Mouse (Mus musculus) T-cell, adult 66 days (primary cell): ENCODE results near the gene Olfr1272. TPM values are rescaled to one million over a fixed set of nuclear protein-coding genes. Genes with fewer than 3 reads are reported as not detected.

Source experiments
- total RNA-seq, 2 experiments: library from RNA; stranded (reverse); gene quantifications; 3 replicates in 1 of 2; 4 replicates in 1 of 2; pipeline ENCODE4 v1.2.4; 2023

Gene Olfr1272
- total RNA-seq, result not detected

GRCm38 (mm10) chr2:90292741-90293140, at the start of gene Olfr1272:
TSS of gene Olfr1272 (minus strand) at chr2:90292841.

GRCm38 (mm10) chr2:90321900-90322299, 29.3 kb upstream of the Olfr1272 start, which contains the start of gene Gm13769:
TSS of gene Gm13769 (plus strand) at chr2:90322200.

GRCm38 (mm10) chr2:90270932-90271331, 21.7 kb downstream of the Olfr1272 start, which contains the start of gene Olfr1271:
TSS of gene Olfr1271 (minus strand) at chr2:90271032.

GRCm38 (mm10) chr2:90257492-90257891, 35.1 kb downstream of the Olfr1272 start, which contains the start of gene Olfr142:
TSS of gene Olfr142 (minus strand) at chr2:90257592.

Other genes starting within 250 kb of the Olfr1272 start
- not detected for gene Olfr140, start 229.2 kb downstream of the Olfr1272 start, total RNA-seq
- gene Olfr1269, start 171.4 kb downstream of the Olfr1272 start, total RNA-seq, result not detected
- gene Olfr32, start 150.5 kb downstream of the Olfr1272 start, total RNA-seq, result not detected
- gene Olfr1270, start 139.8 kb downstream of the Olfr1272 start, total RNA-seq, result not detected
- gene Olfr1506, start 68.3 kb downstream of the Olfr1272 start, total RNA-seq, result under 1 TPM; 0.30 to 0.50 TPM
- gene Olfr142, start 35.2 kb downstream of the Olfr1272 start, total RNA-seq, result not detected
- gene Olfr1271, start 21.8 kb downstream of the Olfr1272 start, total RNA-seq, result not detected
- not detected for gene Gm13769, start 29.4 kb upstream of the Olfr1272 start, total RNA-seq
- gene Olfr1274-ps, start 105.8 kb upstream of the Olfr1272 start, total RNA-seq, result not detected